Mouse (Mus musculus) CH12.LX (cell line): ENCODE data around the gene Cbx1. TPM values are rescaled to one million over a fixed set of nuclear protein-coding genes. Genes with fewer than 3 reads are reported as not detected.
A peak's percentile ranks its signal among the peaks of the same experiment; 100 is the strongest.
"Not testable (repeated sequence)": the region's sequence is repeated elsewhere in the genome, so short reads cannot be mapped to it uniquely, and the experiment has no call there.

Experiments
- DNase-seq: peaks from one replicate; pipeline ENCODE4 v3.0.0-alpha.2; 2013; ENCODE audit errors: extremely low read depth
- H3K27ac ChIP-seq: 2 replicates; pipeline ENCODE4 v1.5.1; 2012; ENCODE audit warnings: low read depth, mild to moderate bottlenecking, control low read depth, moderate library complexity; ENCODE audit not compliant: insufficient read depth
- H3K27me3 ChIP-seq: replicated peaks from 2 replicates; pipeline ENCODE3; 2012; ENCODE audit warnings: inconsistent platforms
- H3K36me3 ChIP-seq, 2 experiments: replicated peaks in 1 of 2; 2 replicates each; pipeline versions ENCODE3 to v1.6.1; 2012; ENCODE audit warnings: inconsistent platforms in 1 of 2, low read length in 1 of 2, mild to moderate bottlenecking in 1 of 2, mixed read lengths in 1 of 2, moderate library complexity in 1 of 2; ENCODE audit not compliant: control insufficient read depth in 1 of 2, insufficient read depth in 1 of 2
- H3K4me1 ChIP-seq, 2 experiments: 2 replicates each; pipeline ENCODE4 v1.6.1; 2012; ENCODE audit warnings: inconsistent platforms in 1 of 2, moderate library complexity in 1 of 2; ENCODE audit not compliant: insufficient read depth in 2 of 2, control insufficient read depth in 1 of 2
- H3K4me2 ChIP-seq: 2 replicates; pipeline ENCODE4 v1.6.1; 2012; ENCODE audit warnings: low read depth, mild to moderate bottlenecking, control low read depth; ENCODE audit not compliant: poor library complexity, insufficient read depth, severe bottlenecking
- H3K4me3 ChIP-seq, 3 experiments: fragments of 150-350 bp in 1 of 3; sonication (generic) in 1 of 3; replicated peaks in 1 of 3; 2 replicates each; pipeline versions ENCODE3 to v1.5.1; 2011 to 2012; ENCODE audit warnings: low read depth in 2 of 3, low read length in 2 of 3, mild to moderate bottlenecking in 2 of 3, moderate library complexity in 2 of 3, control low read depth in 1 of 3, improper control_type of control experiment in 1 of 3, inconsistent platforms in 1 of 3, mixed read lengths in 1 of 3; ENCODE audit not compliant: poor library complexity in 1 of 3
- H3K79me2 ChIP-seq: replicated peaks from 2 replicates; pipeline ENCODE4 v1.6.1; 2012; ENCODE audit warnings: mild to moderate bottlenecking, moderate library complexity; ENCODE audit not compliant: control insufficient read depth, poor library complexity, insufficient read depth, severe bottlenecking; ENCODE audit errors: extremely low read depth
- H3K9ac ChIP-seq: 2 replicates; pipeline ENCODE4 v1.6.1; 2012; ENCODE audit warnings: low read depth, mild to moderate bottlenecking, control low read depth, moderate library complexity; ENCODE audit not compliant: insufficient read depth
- H3K9me3 ChIP-seq: replicated peaks from 2 replicates; pipeline ENCODE3; 2012; ENCODE audit warnings: low read length, inconsistent platforms, mixed read lengths
- BHLHE40 ChIP-seq: IDR thresholded peaks from 2 replicates; pipeline ENCODE4 v1.6.1; 2011; ENCODE audit warnings: mild to moderate bottlenecking, low read depth, low read length, improper control_type of control experiment
- CHD1 ChIP-seq: IDR thresholded peaks from 2 replicates; pipeline ENCODE4 v1.6.1; 2012; ENCODE audit warnings: low read depth, low read length, improper control_type of control experiment, inconsistent platforms
- CHD2 ChIP-seq: IDR thresholded peaks from 2 replicates; pipeline ENCODE4 v1.6.1; 2011; ENCODE audit warnings: low read length, improper control_type of control experiment
- CTCF ChIP-seq, 2 experiments: IDR thresholded peaks in 1 of 2; conservative IDR thresholded peaks in 1 of 2; 2 replicates each; pipeline ENCODE4 v1.5.1; 2011 to 2012; ENCODE audit warnings: low read depth in 2 of 2, low read length in 2 of 2, improper control_type of control experiment in 1 of 2, inconsistent platforms in 1 of 2, mild to moderate bottlenecking in 1 of 2, moderate library complexity in 1 of 2
- ELF1 ChIP-seq: IDR thresholded peaks from 2 replicates; pipeline ENCODE4 v1.6.1; 2014; ENCODE audit warnings: low read depth, mild to moderate bottlenecking, inconsistent platforms, low read length, improper control_type of control experiment
- EP300 ChIP-seq: IDR thresholded peaks from 2 replicates; pipeline ENCODE4 v1.6.1; 2011; ENCODE audit warnings: low read length, improper control_type of control experiment
- ETS1 ChIP-seq: conservative IDR thresholded peaks from 2 replicates; pipeline ENCODE4 v1.6.1; 2012; ENCODE audit warnings: low read depth, mild to moderate bottlenecking, inconsistent platforms, low read length, improper control_type of control experiment, moderate library complexity
- JUND ChIP-seq: conservative IDR thresholded peaks from 2 replicates; pipeline ENCODE4 v1.6.1; 2011; ENCODE audit warnings: low read depth, low read length, improper control_type of control experiment
- MAFK ChIP-seq: IDR thresholded peaks from 2 replicates; pipeline ENCODE4 v1.6.1; 2011; ENCODE audit warnings: low read length, improper control_type of control experiment; ENCODE audit not compliant: insufficient replicate concordance
- MAZ ChIP-seq: IDR thresholded peaks from 2 replicates; pipeline ENCODE4 v1.6.1; 2012; ENCODE audit warnings: low read depth, mild to moderate bottlenecking, inconsistent platforms, low read length, improper control_type of control experiment, moderate library complexity
- MXI1 ChIP-seq: IDR thresholded peaks from 2 replicates; pipeline ENCODE4 v1.6.1; 2011; ENCODE audit warnings: mild to moderate bottlenecking, low read depth, low read length, improper control_type of control experiment
- MYC ChIP-seq: IDR thresholded peaks from 2 replicates; pipeline ENCODE4 v1.6.1; 2011; ENCODE audit warnings: low read depth, mild to moderate bottlenecking, improper control_type of control experiment, low read length
- NRF1 ChIP-seq: IDR thresholded peaks from 2 replicates; pipeline ENCODE4 v1.6.1; 2014; ENCODE audit warnings: low read depth, mild to moderate bottlenecking, inconsistent platforms, low read length, improper control_type of control experiment, moderate library complexity
- POLR2A ChIP-seq: IDR thresholded peaks from 2 replicates; pipeline ENCODE4 v1.6.1; 2011; ENCODE audit warnings: low read depth, mild to moderate bottlenecking, improper control_type of control experiment, low read length
- POLR2AphosphoS2 ChIP-seq: IDR thresholded peaks from 2 replicates; pipeline ENCODE4 v1.6.1; 2011; ENCODE audit warnings: low read depth, low read length, improper control_type of control experiment
- RCOR1 ChIP-seq: conservative IDR thresholded peaks from 2 replicates; pipeline ENCODE4 v1.6.1; 2012; ENCODE audit warnings: low read depth, mild to moderate bottlenecking, inconsistent platforms, low read length, improper control_type of control experiment
- TBP ChIP-seq: conservative IDR thresholded peaks from 2 replicates; pipeline ENCODE4 v1.6.1; 2011; ENCODE audit warnings: low read depth, low read length, improper control_type of control experiment
- UBTF ChIP-seq: IDR thresholded peaks from 2 replicates; pipeline ENCODE4 v1.6.1; 2012; ENCODE audit warnings: low read depth, mild to moderate bottlenecking, inconsistent platforms, low read length, improper control_type of control experiment, moderate library complexity
- USF1 ChIP-seq: IDR thresholded peaks from 2 replicates; pipeline ENCODE4 v1.6.1; 2014; ENCODE audit warnings: low read depth, mild to moderate bottlenecking, inconsistent platforms, low read length, improper control_type of control experiment
- USF2 ChIP-seq: conservative IDR thresholded peaks from 2 replicates; pipeline ENCODE4 v1.6.1; 2011; ENCODE audit warnings: low read depth, low read length, improper control_type of control experiment
- ZC3H11A ChIP-seq: IDR thresholded peaks from 2 replicates; pipeline ENCODE4 v1.6.1; 2012; ENCODE audit warnings: low read depth, mild to moderate bottlenecking, inconsistent platforms, low read length, improper control_type of control experiment
- ZKSCAN1 ChIP-seq: IDR thresholded peaks from 2 replicates; pipeline ENCODE4 v1.6.1; 2012; ENCODE audit warnings: low read depth, inconsistent platforms, low read length, improper control_type of control experiment, borderline replicate concordance
- ZMIZ1 ChIP-seq: IDR thresholded peaks from 2 replicates; pipeline ENCODE4 v1.6.1; 2012; ENCODE audit warnings: low read depth, mild to moderate bottlenecking, inconsistent platforms, low read length, improper control_type of control experiment
- dilution Hi-C: fragments of 300-500 bp; cut with MboI; formaldehyde crosslinking; loops from 2 replicates; pipeline ENCODE4 v1.14.3; 2020; ENCODE audit warnings: low sequenced_read_pairs; ENCODE audit not compliant: extremely low pct_unique_long_range_greater_than_20kb, extremely low pct_ligation_motif_present
- in situ Hi-C: fragments of 300-500 bp; cut with MboI; formaldehyde crosslinking; loops from 3 replicates; pipeline ENCODE4 v1.14.3; 2019; ENCODE audit warnings: low sequenced_read_pairs, low pct_ligation_motif_present, low pct_unique_long_range_greater_than_20kb, mixed read lengths
- polyA plus RNA-seq: library from polyadenylated mRNA; unstranded; fragments of >175 nt; gene quantifications from 2 replicates; pipeline ENCODE4 v1.2.1, GENCODE M21; 2012; ENCODE audit warnings: low read depth; ENCODE audit not compliant: insufficient read length
- total RNA-seq, 2 experiments: library from RNA; depleted of rRNA; stranded (reverse); fragments of 300-350 nt in 1 of 2; fragments of >200 nt in 1 of 2; gene quantifications; 2 replicates each; pipeline ENCODE4 v1.2.3; 2012 to 2014

Cbx1 gene
- total and polyA plus RNA-seq, 3 experiments = 115 to 223 (median 144) TPM

- H3K4me1 ChIP-seq, H3K4me2 ChIP-seq, dilution Hi-C loops, H3K9me3 ChIP-seq, H3K27me3 ChIP-seq, H3K4me3 ChIP-seq, H3K9ac ChIP-seq, DNase-seq, H3K79me2 ChIP-seq, in situ Hi-C loops, H3K27ac ChIP-seq: not testable (repeated sequence)
- TF ChIP-seq MYC = 0 out of 2 replicates have a peak, but pooled peaks have one; percentile 20
- TF ChIP-seq ZMIZ1 = peak; percentile 74
- TF ChIP-seq CTCF (conservative IDR thresholded peaks at IDR 0.05 in 1 of 2, IDR thresholded peaks at IDR 0.05 in 1 of 2; ENCODE audit: low read depth in 2 of 2, low read length in 2 of 2) = 0 out of 4 replicates have a peak, but pooled peaks of 1 of the 2 experiments have one; percentile 18
- peaks cover 59 to 88% of the 10 kb centered on the region in 2 experiments for H3K36me3 ChIP-seq
Measured at GRCm38 (mm10) chr11:96811188-96811587, 22.3 kb downstream of the Cbx1 start.

- dilution Hi-C loops (no loop called here), in situ Hi-C loops (no loop called here)
Measured at GRCm38 (mm10) chr11:96813455-96813854, 24.5 kb downstream of the Cbx1 start.

GRCm38 (mm10) chr11:96813920-96814319 is 25.0 kb downstream of the Cbx1 start:
- H3K79me2 ChIP-seq = peaks cover 32% of the 10 kb centered on the region
- no peak overlapping the region for H3K4me2 ChIP-seq
- TF ChIP-seq ETS1 (no peak), ZC3H11A (no peak), RCOR1 (no peak), MXI1 (no peak)
- TF ChIP-seq, all 38 proteins: peak for 0
- no peak for DNase-seq
- Histone ChIP-seq H3K36me3 (peaks cover 69 to 94% of the 10 kb centered on the region in 2 experiments), H3K4me3 (no peak overlapping the region), H3K4me1 (peaks cover 15 to 32% of the 10 kb centered on the region in 2 experiments), H3K9me3 (peaks cover 2% of the 10 kb centered on the region), H3K9ac (no peak overlapping the region), H3K27me3 (no peaks in the 10 kb centered on the region), H3K27ac (no peak overlapping the region)
- in situ Hi-C loops (no loop called here), dilution Hi-C loops (no loop called here)

More at GRCm38 (mm10) chr11:96813455-96813854, 24.5 kb downstream of the Cbx1 start:
- Histone ChIP-seq H3K36me3 (peaks cover 69 to 94% of the 10 kb centered on the region in 2 experiments), H3K4me1 (peaks cover 12 to 27% of the 10 kb centered on the region in 2 experiments), H3K9ac (no peak overlapping the region), H3K79me2 (peaks cover 27% of the 10 kb centered on the region), H3K4me3 (no peak overlapping the region), H3K27ac (no peak overlapping the region), H3K27me3 (no peaks in the 10 kb centered on the region), H3K9me3 (peaks cover 2% of the 10 kb centered on the region), H3K4me2 (no peak overlapping the region)
- DNase-seq = no peak
- TF ChIP-seq CHD2 = no peak
- TF ChIP-seq NRF1 = no peak
- TF ChIP-seq EP300 = no peak
- TF ChIP-seq MAZ = no peak
- TF ChIP-seq ELF1 = no peak
- no peak for TF ChIP-seq POLR2A
- TF ChIP-seq JUND = no peak
- TF ChIP-seq CHD1 = no peak
- no peak for TF ChIP-seq USF2
- no peak for TF ChIP-seq MXI1
- no peak for TF ChIP-seq UBTF
- no peak for TF ChIP-seq ETS1
- TF ChIP-seq MAFK = no peak
- TF ChIP-seq BHLHE40 = no peak
- TF ChIP-seq MYC = no peak
- TF ChIP-seq USF1 = no peak
- TF ChIP-seq POLR2AphosphoS2 = no peak; the same call in 1 of the 2 replicates
- TF ChIP-seq TBP = no peak
- no peak for TF ChIP-seq ZKSCAN1
- no peak for TF ChIP-seq RCOR1
